Mouse (Mus musculus) testis, adult 2 months (tissue): ENCODE measurements around the gene Ipcef1. TPM values are rescaled to one million over a fixed set of nuclear protein-coding genes. Genes with fewer than 3 reads are reported as not detected.
A peak's percentile ranks its signal among the peaks of the same experiment; 100 is the strongest.

Source experiments
- H3K27ac ChIP-seq: fragments of 200-500 bp; 2 replicates; pipeline ENCODE4 v1.5.1; 2012; ENCODE audit warnings: low read depth, low read length; ENCODE audit not compliant: control insufficient read depth, insufficient read depth
- H3K27me3 ChIP-seq: fragments of 200-500 bp; 2 replicates; pipeline ENCODE4 v1.6.1; 2012; ENCODE audit warnings: mild to moderate bottlenecking, low read length, moderate library complexity; ENCODE audit not compliant: control insufficient read depth, insufficient read depth
- H3K36me3 ChIP-seq: fragments of 200-500 bp; 2 replicates; pipeline ENCODE4 v1.6.1; 2012; ENCODE audit warnings: mild to moderate bottlenecking, low read length; ENCODE audit not compliant: control insufficient read depth, insufficient read depth
- H3K4me1 ChIP-seq: fragments of 200-500 bp; 2 replicates; pipeline ENCODE4 v1.6.1; 2012; ENCODE audit warnings: low read length; ENCODE audit not compliant: control insufficient read depth, insufficient read depth
- H3K4me3 ChIP-seq: fragments of 200-500 bp; 2 replicates; pipeline ENCODE4 v1.5.1; 2012; ENCODE audit warnings: low read depth, mild to moderate bottlenecking, low read length, moderate library complexity, mixed read lengths; ENCODE audit not compliant: control insufficient read depth
- CTCF ChIP-seq: fragments of 200-500 bp; IDR thresholded peaks from 2 replicates; pipeline ENCODE4 v1.5.1; 2012; ENCODE audit warnings: low read depth, mild to moderate bottlenecking, inconsistent platforms, low read length, moderate library complexity; ENCODE audit not compliant: control insufficient read depth, insufficient read depth, insufficient replicate concordance
- POLR2A ChIP-seq: fragments of 200-500 bp; IDR thresholded peaks from 2 replicates; pipeline ENCODE4 v1.6.1; 2012; ENCODE audit warnings: low read depth, mild to moderate bottlenecking, inconsistent platforms, low read length, moderate library complexity; ENCODE audit not compliant: control insufficient read depth
- polyA plus RNA-seq: library from polyadenylated mRNA; depleted of rRNA; stranded (reverse); fragments of >200 nt; gene quantifications from 2 replicates; pipeline ENCODE4 v1.2.3, GENCODE M21; 2012; rRNA removed

The Ipcef1 gene
- 0.07 TPM in 1 of 2 replicates, not detected in the other for polyA plus RNA-seq

DNA sequence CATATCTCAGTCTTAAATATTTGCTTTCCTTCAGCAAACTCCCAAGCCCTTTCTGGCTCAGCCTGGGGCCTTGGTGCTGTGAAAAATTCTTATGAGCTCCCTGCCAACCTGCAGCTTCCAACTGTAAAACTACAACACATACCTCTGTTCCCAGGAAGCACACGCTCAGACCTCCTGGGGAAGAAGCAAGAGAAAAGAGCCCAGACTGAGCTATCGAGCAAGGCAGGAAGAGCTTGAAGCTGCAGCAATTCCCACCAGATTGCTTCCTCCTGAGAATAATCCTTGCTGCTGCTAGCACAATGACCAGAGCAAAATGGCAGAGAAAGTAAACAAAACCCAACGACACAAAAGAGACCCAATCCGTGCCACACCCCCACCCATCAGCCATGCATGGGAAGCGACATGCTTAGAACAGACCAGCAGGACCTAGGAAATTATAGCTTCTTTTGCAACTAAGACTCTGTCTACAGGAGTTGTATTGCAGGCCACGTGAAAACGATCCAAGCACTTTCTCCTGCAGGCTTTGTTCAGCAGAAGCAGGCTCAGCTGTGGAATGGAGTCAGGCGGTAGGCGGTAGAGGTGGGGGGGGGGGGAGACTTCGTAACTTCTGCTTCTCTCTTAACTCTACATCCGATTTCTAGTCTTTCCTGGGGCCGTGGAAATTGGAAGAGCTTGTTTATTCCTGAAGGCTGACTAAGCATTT is at the start of gene Ipcef1:
Ipcef1 (minus strand) TSS at position 164 of the 703 bp plus-strand sequence.
- H3K36me3 ChIP-seq, result no peaks in the 10 kb centered on the region
- no peaks in the 10 kb centered on the region for H3K4me1 ChIP-seq
- H3K27me3 ChIP-seq, result no peaks in the 10 kb centered on the region
- no peak for TF ChIP-seq POLR2A
- H3K27ac ChIP-seq, result no peak within 1 kb of the TSS
- H3K4me3 ChIP-seq, result no peak within 1 kb of the TSS

DNA sequence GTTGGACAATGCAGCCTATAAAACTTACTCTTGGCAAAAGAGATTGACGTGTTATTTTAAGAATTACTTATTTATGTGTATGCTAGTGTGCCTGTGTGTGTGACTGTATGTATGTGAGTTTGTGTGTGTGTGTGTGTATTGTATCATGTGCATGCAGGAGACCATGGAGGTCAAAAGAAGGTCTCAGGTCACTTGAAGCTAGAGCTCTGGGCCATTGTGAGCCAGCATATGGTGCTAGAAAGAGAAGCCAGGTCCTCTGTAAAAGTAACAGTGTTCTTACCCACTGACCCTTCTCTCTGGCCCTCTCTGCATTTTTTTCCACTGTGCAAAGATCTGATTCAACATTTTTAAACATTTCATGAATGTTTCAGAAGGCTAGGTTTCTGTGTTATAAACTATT is 25.7 kb upstream of the Ipcef1 start:
- H3K36me3 ChIP-seq, result no peaks in the 10 kb centered on the region
- H3K4me3 ChIP-seq, result no peak overlapping the region
- no peaks in the 10 kb centered on the region for H3K27me3 ChIP-seq
- TF ChIP-seq CTCF (no peak), POLR2A (no peak)
- no peak overlapping the region for H3K27ac ChIP-seq
- peaks cover 4% of the 10 kb centered on the region; the same call in 1 of the 2 replicates for H3K4me1 ChIP-seq

DNA sequence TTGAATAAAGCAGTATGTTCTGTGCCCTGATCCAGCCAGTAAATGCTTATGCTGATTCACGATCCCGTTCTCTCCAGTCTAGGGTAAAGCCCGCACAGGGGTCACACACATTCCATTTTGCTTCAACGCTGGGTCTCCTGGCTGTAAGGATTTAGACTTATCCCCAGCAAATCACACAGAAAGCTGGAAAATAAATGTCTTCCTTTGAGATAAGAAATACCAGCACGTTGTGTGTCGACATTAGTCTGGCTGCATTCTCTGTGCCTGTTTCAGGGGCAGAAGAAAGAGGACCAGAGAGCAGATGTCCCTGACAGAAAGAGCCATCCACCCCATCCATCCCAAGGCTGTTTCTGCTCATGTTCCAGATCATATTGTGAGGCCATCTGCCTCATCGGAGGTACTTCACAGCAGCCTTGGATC is 25.1 kb upstream of the Ipcef1 start:
- Histone ChIP-seq H3K4me1 (peaks cover 4% of the 10 kb centered on the region; the same call in 1 of the 2 replicates), H3K27me3 (no peaks in the 10 kb centered on the region), H3K27ac (no peak overlapping the region), H3K36me3 (no peaks in the 10 kb centered on the region), H3K4me3 (no peak overlapping the region)
- TF ChIP-seq CTCF, result no peak
- no peak for TF ChIP-seq POLR2A

DNA sequence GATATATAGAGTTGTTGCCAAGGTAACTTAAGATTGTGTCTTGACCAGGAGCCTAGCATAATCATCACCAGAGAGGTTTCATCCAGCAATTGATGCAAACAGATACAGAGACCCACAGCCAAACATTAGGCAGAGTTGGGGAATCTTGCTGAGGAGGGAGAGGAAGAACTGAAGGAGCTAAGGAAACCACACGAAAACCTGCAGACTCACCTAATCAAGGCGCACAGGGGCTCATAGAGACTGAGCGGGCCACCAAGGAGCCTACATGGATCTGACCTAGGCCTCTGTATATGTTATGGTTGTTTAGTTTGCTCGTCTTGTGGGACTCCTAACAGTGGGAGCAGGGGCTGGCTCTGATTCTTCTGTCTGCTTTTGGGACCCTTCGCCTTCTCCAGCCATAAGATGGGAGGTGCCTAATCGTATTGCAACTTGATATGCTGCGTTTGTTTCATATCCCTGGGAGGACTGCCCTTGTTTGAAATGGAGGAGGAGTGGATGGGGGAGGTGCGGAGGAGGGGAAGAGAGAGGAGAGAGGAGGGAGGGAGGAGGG is 24.5 kb upstream of the Ipcef1 start:
- no peak for TF ChIP-seq POLR2A
- no peak for TF ChIP-seq CTCF
- Histone ChIP-seq H3K36me3 (no peaks in the 10 kb centered on the region), H3K27me3 (no peaks in the 10 kb centered on the region), H3K4me3 (no peak overlapping the region), H3K27ac (no peak overlapping the region), H3K4me1 (peaks cover 4% of the 10 kb centered on the region; the same call in 1 of the 2 replicates)

DNA sequence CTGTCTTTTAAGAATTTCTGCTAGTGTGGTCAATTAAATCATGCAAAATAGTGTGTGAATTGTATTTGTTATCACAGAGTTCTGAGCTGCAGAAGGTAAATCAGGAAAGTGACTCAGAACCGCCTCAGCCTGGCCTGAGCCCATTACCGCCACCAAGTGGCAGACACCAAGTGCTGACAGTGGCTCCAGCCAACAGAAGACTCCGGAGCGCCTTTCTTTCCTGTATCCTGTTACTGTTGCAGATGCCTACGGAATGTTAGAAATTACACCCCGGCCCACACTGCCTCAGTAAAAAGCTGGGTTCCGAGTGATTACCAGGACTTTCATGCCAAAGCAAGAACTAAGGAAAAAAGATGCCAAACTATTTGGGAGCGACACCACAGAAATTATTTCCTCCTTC is 23.9 kb upstream of the Ipcef1 start:
- Histone ChIP-seq H3K27me3 (no peaks in the 10 kb centered on the region), H3K4me1 (peaks cover 4% of the 10 kb centered on the region; the same call in 1 of the 2 replicates), H3K4me3 (no peak overlapping the region), H3K36me3 (no peaks in the 10 kb centered on the region), H3K27ac (no peak overlapping the region)
- TF ChIP-seq CTCF (peak; percentile 64; the same call in 1 of the 2 replicates), POLR2A (no peak)

DNA sequence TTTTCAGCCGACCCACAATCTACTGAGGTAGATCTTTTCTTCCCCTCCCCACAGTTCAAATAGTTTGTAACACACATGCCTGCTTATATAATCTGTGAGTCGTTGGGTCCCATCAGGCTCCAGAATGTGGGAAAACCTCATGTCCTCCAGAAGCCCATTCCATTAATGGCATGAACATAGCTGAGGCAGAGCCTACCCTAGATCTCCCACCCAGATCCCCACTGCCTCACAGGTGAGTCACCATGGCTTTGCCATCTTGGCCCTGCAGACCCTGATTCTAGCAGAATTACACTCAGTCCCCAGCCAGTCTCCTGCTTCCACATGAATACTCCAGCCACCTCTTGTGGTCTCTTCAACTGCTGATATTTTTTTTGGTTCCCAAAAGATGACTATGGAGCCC is 23.4 kb upstream of the Ipcef1 start:
- Histone ChIP-seq H3K36me3 (no peaks in the 10 kb centered on the region), H3K4me1 (peaks cover 4% of the 10 kb centered on the region; the same call in 1 of the 2 replicates), H3K4me3 (no peak overlapping the region), H3K27me3 (no peaks in the 10 kb centered on the region), H3K27ac (no peak overlapping the region)
- TF ChIP-seq CTCF (no peak), POLR2A (no peak)

DNA sequence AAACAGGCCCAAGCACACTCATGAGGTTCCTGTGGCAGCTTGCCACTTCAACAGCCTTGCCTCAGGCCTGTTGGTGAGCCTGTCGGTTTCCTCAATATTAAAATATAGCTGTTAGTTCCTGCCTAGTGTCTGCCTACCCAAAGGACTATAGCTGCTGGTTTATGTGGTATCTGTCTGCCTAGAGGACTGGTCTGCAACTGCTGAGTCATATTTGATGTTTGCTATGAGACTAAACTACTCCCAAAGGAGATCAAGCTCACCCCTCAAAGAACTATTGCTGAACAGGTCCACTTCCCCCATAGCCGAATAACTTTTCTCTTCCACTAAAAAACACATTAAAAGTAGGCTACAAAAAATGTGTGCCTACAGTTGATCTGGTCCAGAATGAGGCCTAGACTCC is 22.0 kb upstream of the Ipcef1 start:
- Histone ChIP-seq H3K27me3 (no peaks in the 10 kb centered on the region), H3K27ac (no peak overlapping the region), H3K36me3 (no peaks in the 10 kb centered on the region), H3K4me3 (no peak overlapping the region), H3K4me1 (peaks cover 4% of the 10 kb centered on the region; the same call in 1 of the 2 replicates)
- no peak for TF ChIP-seq CTCF
- TF ChIP-seq POLR2A, result no peak
